Mouse (Mus musculus) MEL (cell line): ENCODE data around the gene Mcm3. TPM values are rescaled to one million over a fixed set of nuclear protein-coding genes. Genes with fewer than 3 reads are reported as not detected.

Source experiments
- DNase-seq: peaks from one replicate; pipeline ENCODE4 v3.0.0; 2011; ENCODE audit warnings: low read depth, low spot score
- H3K27ac ChIP-seq: 2 replicates; pipeline ENCODE4 v1.5.1; 2012; ENCODE audit warnings: low read depth, mild to moderate bottlenecking, control low read depth, low read length, moderate library complexity; ENCODE audit not compliant: control insufficient read depth
- H3K27me3 ChIP-seq, 2 experiments: fragments of 150-350 bp in 1 of 2; sonication (generic) in 1 of 2; 2 replicates each; pipeline ENCODE4 v1.6.1; 2012; ENCODE audit warnings: low read length in 2 of 2, mild to moderate bottlenecking in 2 of 2, improper control_type of control experiment in 1 of 2, moderate library complexity in 1 of 2; ENCODE audit not compliant: insufficient read depth in 2 of 2, control insufficient read depth in 1 of 2
- H3K36me3 ChIP-seq, 2 experiments: 2 replicates each; pipeline ENCODE4 v1.6.1; 2012 to 2014; ENCODE audit warnings: low read length in 2 of 2, improper control_type of control experiment in 1 of 2, inconsistent platforms in 1 of 2, mild to moderate bottlenecking in 1 of 2; ENCODE audit not compliant: insufficient read depth in 2 of 2, control insufficient read depth in 1 of 2
- H3K4me1 ChIP-seq, 2 experiments: fragments of 150-350 bp in 1 of 2; sonication (generic) in 1 of 2; 2 replicates each; pipeline ENCODE4 v1.6.1; 2012; ENCODE audit warnings: low read length in 2 of 2, improper control_type of control experiment in 1 of 2, mild to moderate bottlenecking in 1 of 2; ENCODE audit not compliant: insufficient read depth in 2 of 2, control insufficient read depth in 1 of 2
- H3K4me3 ChIP-seq, 2 experiments: fragments of 150-350 bp in 1 of 2; sonication (generic) in 1 of 2; 2 replicates each; pipeline ENCODE4 v1.5.1; 2012; ENCODE audit warnings: low read depth in 2 of 2, low read length in 2 of 2, mild to moderate bottlenecking in 2 of 2, moderate library complexity in 2 of 2, control low read depth in 1 of 2, improper control_type of control experiment in 1 of 2; ENCODE audit not compliant: control insufficient read depth in 1 of 2, insufficient read depth in 1 of 2
- H3K79me2 ChIP-seq: 2 replicates; pipeline ENCODE4 v1.6.1; 2012; ENCODE audit warnings: mild to moderate bottlenecking, low read length, moderate library complexity; ENCODE audit not compliant: control insufficient read depth, poor library complexity, insufficient read depth
- H3K9ac ChIP-seq: 2 replicates; pipeline ENCODE4 v1.6.1; 2012; ENCODE audit warnings: low read depth, mild to moderate bottlenecking, control low read depth, low read length, moderate library complexity; ENCODE audit not compliant: control insufficient read depth, poor library complexity, severe bottlenecking
- H3K9me3 ChIP-seq: fragments of 150-350 bp; sonication (generic); replicated peaks from 2 replicates; pipeline ENCODE4 v1.6.1; 2012; ENCODE audit warnings: mild to moderate bottlenecking, low read length, improper control_type of control experiment, moderate library complexity; ENCODE audit not compliant: insufficient read depth
- CHD1 ChIP-seq: IDR thresholded peaks from 2 replicates; pipeline ENCODE4 v1.6.1; 2012; ENCODE audit warnings: low read depth, mild to moderate bottlenecking, inconsistent platforms, low read length, improper control_type of control experiment
- E2F4 ChIP-seq: IDR thresholded peaks from 2 replicates; pipeline ENCODE4 v1.6.1; 2011; ENCODE audit warnings: low read depth, low read length, improper control_type of control experiment, borderline replicate concordance
- EP300 ChIP-seq, 2 experiments: IDR thresholded peaks; 2 replicates each; pipeline ENCODE4 v1.6.1; 2011; ENCODE audit warnings: improper control_type of control experiment in 2 of 2, low read length in 2 of 2, low read depth in 1 of 2, mild to moderate bottlenecking in 1 of 2
- ETS1 ChIP-seq: IDR thresholded peaks from 2 replicates; pipeline ENCODE4 v1.6.1; 2012; ENCODE audit warnings: low read depth, mild to moderate bottlenecking, inconsistent platforms, low read length, improper control_type of control experiment, moderate library complexity
- GABPA ChIP-seq: IDR thresholded peaks from 2 replicates; pipeline ENCODE4 v1.6.1; 2012; ENCODE audit warnings: low read depth, mild to moderate bottlenecking, inconsistent platforms, low read length, improper control_type of control experiment, moderate library complexity
- GATA1 ChIP-seq: IDR thresholded peaks from 2 replicates; pipeline ENCODE4 v1.6.1; 2011; ENCODE audit warnings: low read depth, low read length, improper control_type of control experiment
- HCFC1 ChIP-seq: IDR thresholded peaks from 2 replicates; pipeline ENCODE4 v1.6.1; 2012; ENCODE audit warnings: low read depth, mild to moderate bottlenecking, inconsistent platforms, low read length, improper control_type of control experiment, moderate library complexity
- MAFK ChIP-seq: IDR thresholded peaks from 2 replicates; pipeline ENCODE4 v1.6.1; 2011; ENCODE audit warnings: low read depth, mild to moderate bottlenecking, low read length, improper control_type of control experiment, borderline replicate concordance
- MAX ChIP-seq: IDR thresholded peaks from 2 replicates; pipeline ENCODE4 v1.6.1; 2011; ENCODE audit warnings: low read length, improper control_type of control experiment
- NRF1 ChIP-seq: IDR thresholded peaks from 2 replicates; pipeline ENCODE4 v1.6.1; 2014; ENCODE audit warnings: low read depth, mild to moderate bottlenecking, inconsistent platforms, low read length, improper control_type of control experiment, moderate library complexity; ENCODE audit not compliant: poor library complexity, insufficient read depth, severe bottlenecking
- POLR2A ChIP-seq, 2 experiments: IDR thresholded peaks; 2 replicates each; pipeline ENCODE4 v1.6.1; 2011 to 2012; ENCODE audit warnings: low read length in 2 of 2, mild to moderate bottlenecking in 2 of 2, control low read depth in 1 of 2, improper control_type of control experiment in 1 of 2, low read depth in 1 of 2, moderate library complexity in 1 of 2; ENCODE audit not compliant: control insufficient read depth in 1 of 2, insufficient read depth in 1 of 2, poor library complexity in 1 of 2
- RAD21 ChIP-seq: IDR thresholded peaks from 2 replicates; pipeline ENCODE4 v1.6.1; 2011; ENCODE audit warnings: mild to moderate bottlenecking, low read depth, low read length, improper control_type of control experiment
- RCOR1 ChIP-seq: IDR thresholded peaks from 2 replicates; pipeline ENCODE4 v1.6.1; 2012; ENCODE audit warnings: low read depth, mild to moderate bottlenecking, inconsistent platforms, low read length, improper control_type of control experiment
- SIN3A ChIP-seq: IDR thresholded peaks from 2 replicates; pipeline ENCODE4 v1.6.1; 2012; ENCODE audit warnings: low read length, improper control_type of control experiment, inconsistent platforms
- SMC3 ChIP-seq: IDR thresholded peaks from 2 replicates; pipeline ENCODE4 v1.6.1; 2011; ENCODE audit warnings: low read depth, low read length, improper control_type of control experiment
- TCF12 ChIP-seq: IDR thresholded peaks from 2 replicates; pipeline ENCODE4 v1.6.1; 2014; ENCODE audit warnings: low read depth, mild to moderate bottlenecking, inconsistent platforms, low read length, improper control_type of control experiment, moderate library complexity
- UBTF ChIP-seq: IDR thresholded peaks from 2 replicates; pipeline ENCODE4 v1.6.1; 2012; ENCODE audit warnings: low read depth, mild to moderate bottlenecking, inconsistent platforms, low read length, improper control_type of control experiment, moderate library complexity, borderline replicate concordance; ENCODE audit not compliant: insufficient read depth
- USF1 ChIP-seq: IDR thresholded peaks from 2 replicates; pipeline ENCODE4 v1.6.1; 2014; ENCODE audit warnings: low read depth, mild to moderate bottlenecking, inconsistent platforms, low read length, improper control_type of control experiment, moderate library complexity
- USF2 ChIP-seq, 2 experiments: IDR thresholded peaks; 2 replicates each; pipeline ENCODE4 v1.6.1; 2011 to 2012; ENCODE audit warnings: improper control_type of control experiment in 2 of 2, low read length in 2 of 2, borderline replicate concordance in 1 of 2, inconsistent platforms in 1 of 2, low read depth in 1 of 2, mild to moderate bottlenecking in 1 of 2; ENCODE audit not compliant: insufficient read depth in 1 of 2
- ZC3H11A ChIP-seq: IDR thresholded peaks from 2 replicates; pipeline ENCODE4 v1.6.1; 2012; ENCODE audit warnings: low read depth, mild to moderate bottlenecking, inconsistent platforms, low read length, improper control_type of control experiment
- ZKSCAN1 ChIP-seq: IDR thresholded peaks from 2 replicates; pipeline ENCODE4 v1.6.1; 2012; ENCODE audit warnings: low read depth, mild to moderate bottlenecking, inconsistent platforms, low read length, improper control_type of control experiment, moderate library complexity
- polyA plus RNA-seq, 2 experiments: library from polyadenylated mRNA; stranded (reverse) in 1 of 2; unstranded in 1 of 2; fragments of >175 nt in 1 of 2; fragments of >200 nt in 1 of 2; gene quantifications; 2 replicates each; pipeline versions ENCODE4 v1.2.1 to v1.2.4; 2012; ENCODE audit warnings: low replicate concordance in 2 of 2, low read depth in 1 of 2; ENCODE audit not compliant: insufficient read length in 2 of 2, insufficient read depth in 1 of 2, missing spikeins in 1 of 2
- total RNA-seq: library from RNA; depleted of rRNA; stranded (reverse); fragments of 300-350 nt; gene quantifications from 2 replicates; pipeline ENCODE4 v1.2.3, GENCODE M21; 2012

Mcm3 gene
- total and polyA plus RNA-seq, 3 experiments: 189 to 267 (median 204) TPM

DNA sequence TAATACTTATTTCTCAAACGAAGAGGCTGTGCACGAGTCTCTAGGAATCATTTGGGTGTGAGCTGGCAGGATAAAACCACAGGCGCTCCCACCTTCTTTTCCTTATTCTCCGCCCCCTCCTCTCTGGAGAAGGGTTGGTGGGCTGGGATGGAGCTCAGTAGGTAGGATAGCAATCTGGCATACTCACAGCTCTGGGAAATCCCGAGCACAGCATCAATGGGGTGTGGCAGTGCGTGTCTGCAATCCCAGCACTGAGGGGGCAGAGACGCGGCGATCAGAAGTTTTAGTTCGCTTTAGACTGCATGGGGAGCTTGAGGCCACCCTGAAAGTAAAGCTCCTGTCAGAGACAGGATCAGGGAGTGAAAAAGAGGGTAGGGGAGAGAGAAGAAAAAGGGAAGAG is 31.7 kb downstream of the Mcm3 start:
- no peak for TF ChIP-seq ZKSCAN1
- no peak for TF ChIP-seq EP300 (IDR thresholded peaks at IDR 0.05; ENCODE audit: low read depth in 1 of 2, low read length in 2 of 2)
- no peak for TF ChIP-seq SMC3
- no peak for TF ChIP-seq UBTF
- no peak for TF ChIP-seq USF2 (IDR thresholded peaks at IDR 0.05; ENCODE audit: borderline replicate concordance in 1 of 2, insufficient read depth in 1 of 2, low read depth in 1 of 2, low read length in 2 of 2)
- no peak for TF ChIP-seq NRF1
- TF ChIP-seq SIN3A: no peak
- no peak for TF ChIP-seq GABPA
- TF ChIP-seq ETS1: no peak
- TF ChIP-seq POLR2A (IDR thresholded peaks at IDR 0.05; ENCODE audit: control insufficient read depth in 1 of 2, insufficient read depth in 1 of 2, low read depth in 1 of 2, low read length in 2 of 2, poor library complexity in 1 of 2): no peak
- TF ChIP-seq USF1: no peak
- TF ChIP-seq MAX: no peak
- no peak for TF ChIP-seq E2F4
- Histone ChIP-seq H3K4me1 (no peaks in the 10 kb centered on the region), H3K27ac (no peak overlapping the region), H3K36me3 (no peaks in the 10 kb centered on the region), H3K27me3 (no peaks in the 10 kb centered on the region), H3K9me3 (no peaks in the 10 kb centered on the region), H3K79me2 (no peaks in the 10 kb centered on the region), H3K4me3 (no peak overlapping the region), H3K9ac (no peak overlapping the region)
- no peak for DNase-seq

DNA sequence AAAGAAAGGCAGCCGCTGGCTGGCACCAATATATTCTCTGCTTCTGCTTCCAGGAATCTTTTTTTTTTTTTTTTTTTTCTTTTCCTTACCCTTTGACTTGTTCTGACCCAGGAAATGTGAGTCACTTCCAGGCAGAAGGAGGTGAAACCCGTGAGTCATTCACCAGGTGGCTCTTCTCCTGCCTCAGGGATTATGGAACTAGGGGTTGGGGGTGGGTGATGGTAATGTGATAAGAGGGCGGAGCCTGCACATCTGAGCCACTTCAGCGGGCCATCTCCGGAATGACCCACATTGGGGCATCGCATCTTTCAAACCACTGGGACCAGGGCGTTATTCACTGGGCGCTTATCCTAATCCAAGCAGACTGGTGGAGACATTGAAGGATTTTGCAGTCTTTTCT is 33.1 kb downstream of the Mcm3 start:
- Histone ChIP-seq H3K27ac (no peak overlapping the region), H3K4me1 (no peaks in the 10 kb centered on the region), H3K9me3 (no peaks in the 10 kb centered on the region), H3K27me3 (no peaks in the 10 kb centered on the region), H3K36me3 (no peaks in the 10 kb centered on the region), H3K79me2 (no peaks in the 10 kb centered on the region), H3K9ac (no peak overlapping the region), H3K4me3 (no peak overlapping the region)
- TF ChIP-seq HCFC1: no peak
- TF ChIP-seq ZC3H11A: no peak
- TF ChIP-seq RCOR1: no peak
- TF ChIP-seq GATA1: no peak
- no peak for TF ChIP-seq NRF1
- TF ChIP-seq MAFK: no peak
- no peak for TF ChIP-seq CHD1
- TF ChIP-seq TCF12: no peak
- no peak for TF ChIP-seq RAD21
- DNase-seq: no peak
